Mouse (Mus musculus) embryonic fibroblast, embryonic 13.5 days (primary cell): ENCODE measurements around the gene Kcnj12. TPM values are rescaled to one million over a fixed set of nuclear protein-coding genes. Genes with fewer than 3 reads are reported as not detected.

Source experiments
- H3K27ac ChIP-seq: 2 replicates; pipeline ENCODE4 v1.5.1; 2012; ENCODE audit warnings: low read length, control low read depth, inconsistent platforms; ENCODE audit not compliant: insufficient read depth
- H3K4me1 ChIP-seq: 2 replicates; pipeline ENCODE4 v1.6.1; 2011; ENCODE audit warnings: low read length; ENCODE audit not compliant: control insufficient read depth, insufficient read depth
- H3K4me3 ChIP-seq: 2 replicates; pipeline ENCODE4 v1.5.1; 2011; ENCODE audit warnings: mild to moderate bottlenecking, control low read depth, low read length; ENCODE audit not compliant: insufficient read depth
- CTCF ChIP-seq: IDR thresholded peaks from 2 replicates; pipeline ENCODE4 v1.5.1; 2011; ENCODE audit warnings: mild to moderate bottlenecking, control low read depth, low read length, moderate library complexity, borderline replicate concordance; ENCODE audit not compliant: insufficient read depth
- POLR2A ChIP-seq: IDR thresholded peaks from 2 replicates; pipeline ENCODE4 v1.6.1; 2011; ENCODE audit warnings: low read depth, mild to moderate bottlenecking, control low read depth, low read length, moderate library complexity
- polyA plus RNA-seq: library from polyadenylated mRNA; stranded (reverse); fragments of >200 nt; gene quantifications from 2 replicates; pipeline ENCODE4 v1.2.4, GENCODE M21; 2011; ENCODE audit warnings: low read depth; ENCODE audit not compliant: missing spikeins, insufficient read length

Gene Kcnj12
- polyA plus RNA-seq, 1 experiment = not detected

DNA sequence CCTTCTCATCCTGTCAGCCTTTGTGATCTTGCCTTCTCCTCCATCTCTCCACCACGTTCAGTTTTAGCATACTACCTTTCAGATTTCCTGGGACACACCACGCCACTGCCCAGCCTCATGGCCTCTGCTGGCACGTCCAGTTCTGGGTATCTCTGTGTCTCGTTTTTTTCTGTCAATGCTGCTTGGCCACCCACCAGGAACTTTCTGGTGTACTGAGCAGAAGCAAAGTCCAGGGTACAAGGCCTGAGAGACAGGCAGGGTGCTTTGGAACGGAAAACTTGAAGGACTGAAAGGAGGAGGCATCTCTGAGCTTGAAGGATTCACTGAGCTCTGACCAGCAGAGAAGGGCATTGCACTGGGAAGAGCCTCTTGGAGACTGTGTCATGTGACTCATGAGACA lies 25.1 kb downstream of the Kcnj12 start:
- H3K4me1 ChIP-seq = no peaks in the 10 kb centered on the region
- TF ChIP-seq POLR2A (no peak), CTCF (no peak)
- no peak overlapping the region for H3K4me3 ChIP-seq
- H3K27ac ChIP-seq = no peak overlapping the region

DNA sequence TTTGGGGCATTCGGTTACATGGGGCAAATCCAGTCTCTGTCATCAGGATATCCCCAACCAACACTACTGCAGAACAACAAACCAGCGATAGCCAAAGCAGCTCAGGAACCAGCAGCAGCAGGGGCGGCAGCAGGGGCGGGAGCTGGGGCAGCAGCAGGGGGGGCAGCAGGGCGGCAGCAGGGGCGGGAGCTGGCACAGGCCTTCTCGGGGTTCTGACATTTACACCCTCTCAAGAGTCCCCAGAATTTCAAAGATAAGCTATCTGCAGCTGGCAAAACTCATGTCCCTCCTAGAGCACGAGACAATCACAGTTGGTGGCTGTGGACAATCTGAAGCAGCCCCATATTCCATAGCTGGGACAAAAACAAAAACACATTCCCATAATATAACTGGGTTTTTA lies 28.8 kb downstream of the Kcnj12 start:
- no peak overlapping the region for H3K27ac ChIP-seq
- no peak for TF ChIP-seq POLR2A
- no peak for TF ChIP-seq CTCF
- H3K4me3 ChIP-seq = no peak overlapping the region
- no peaks in the 10 kb centered on the region for H3K4me1 ChIP-seq

DNA sequence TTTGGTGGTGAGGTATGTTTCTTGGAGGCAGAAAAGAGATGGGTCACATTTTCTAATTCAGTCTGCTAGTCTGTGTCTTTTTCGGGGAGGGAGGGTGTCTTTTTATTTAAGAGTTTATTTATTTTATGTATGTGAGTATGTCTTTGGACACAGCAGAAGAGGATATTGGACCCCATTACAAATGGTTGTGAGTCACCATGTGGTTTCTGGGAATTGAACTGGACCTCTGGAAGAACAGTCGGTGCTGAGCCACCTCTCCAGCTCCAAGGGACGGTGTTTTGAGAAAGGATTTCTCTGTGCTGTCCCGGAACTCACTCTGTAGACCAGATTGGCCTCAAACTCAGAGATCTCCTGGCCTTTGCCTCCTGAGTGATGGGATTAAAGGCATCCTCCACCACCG lies 34.5 kb downstream of the Kcnj12 start:
- TF ChIP-seq CTCF = no peak
- no peak for TF ChIP-seq POLR2A
- H3K4me3 ChIP-seq = no peak overlapping the region
- H3K4me1 ChIP-seq = peaks cover 3% of the 10 kb centered on the region
- no peak overlapping the region for H3K27ac ChIP-seq

DNA sequence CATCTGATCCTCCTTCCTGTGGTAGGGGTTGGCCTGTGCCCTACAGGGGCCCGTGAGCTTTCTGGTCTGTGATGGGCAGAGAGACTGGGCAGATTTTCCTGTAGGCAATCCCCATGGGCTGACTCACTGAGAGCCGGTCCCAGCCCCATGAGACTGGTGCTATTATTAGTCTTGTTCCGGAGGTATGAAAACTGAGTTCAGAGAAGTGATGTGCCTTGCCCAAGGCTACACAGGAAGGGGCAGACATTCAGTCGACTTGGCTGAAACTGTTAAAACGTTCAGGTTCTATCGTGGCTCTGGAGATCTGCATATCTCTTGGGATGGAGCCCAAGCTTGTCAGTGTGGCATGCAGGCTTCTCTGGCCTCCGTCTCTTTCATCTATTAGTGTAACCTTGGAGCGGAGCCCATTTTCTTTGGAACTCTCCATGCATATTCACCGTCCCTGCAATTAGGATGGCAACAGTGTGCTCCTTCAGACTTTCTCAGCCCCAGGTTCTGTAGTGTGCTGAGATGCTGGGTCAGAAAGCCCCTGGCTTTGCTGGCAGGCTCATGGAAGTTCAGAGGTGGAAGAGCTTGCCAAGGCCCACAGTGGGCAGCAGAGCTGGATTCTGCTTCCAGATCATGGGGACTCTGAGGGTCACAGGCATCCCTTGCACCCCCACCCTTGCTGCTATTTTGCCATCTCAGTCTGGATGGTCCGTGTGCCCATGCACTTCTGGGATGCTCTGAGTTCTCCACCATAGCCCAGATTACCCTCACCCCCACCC lies 37.5 kb downstream of the Kcnj12 start:
- Histone ChIP-seq H3K27ac (no peak overlapping the region), H3K4me1 (peaks cover 3% of the 10 kb centered on the region), H3K4me3 (no peak overlapping the region)
- TF ChIP-seq POLR2A (no peak), CTCF (no peak)

DNA sequence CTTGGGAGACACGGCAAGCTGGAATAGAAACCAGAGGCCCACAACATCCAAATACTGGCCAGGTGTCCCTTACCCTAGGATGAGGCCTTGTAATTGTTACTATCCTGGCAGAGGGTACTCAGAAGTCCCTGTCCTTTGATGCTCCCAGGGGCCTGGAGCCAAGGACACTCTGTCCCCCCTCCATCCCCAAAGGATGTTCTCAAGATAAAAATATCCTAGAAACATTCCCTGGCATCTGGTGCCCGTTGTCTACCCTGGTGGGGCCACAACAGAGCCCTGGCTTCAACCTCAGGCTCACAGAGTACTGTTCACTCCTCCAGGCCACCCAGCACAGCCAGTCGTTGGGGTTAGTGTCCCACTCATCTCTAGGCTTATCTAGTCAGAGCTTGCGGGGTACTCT lies 38.3 kb downstream of the Kcnj12 start:
- H3K27ac ChIP-seq = no peak overlapping the region
- H3K4me1 ChIP-seq = peaks cover 3% of the 10 kb centered on the region
- no peak for TF ChIP-seq POLR2A
- no peak overlapping the region for H3K4me3 ChIP-seq

DNA sequence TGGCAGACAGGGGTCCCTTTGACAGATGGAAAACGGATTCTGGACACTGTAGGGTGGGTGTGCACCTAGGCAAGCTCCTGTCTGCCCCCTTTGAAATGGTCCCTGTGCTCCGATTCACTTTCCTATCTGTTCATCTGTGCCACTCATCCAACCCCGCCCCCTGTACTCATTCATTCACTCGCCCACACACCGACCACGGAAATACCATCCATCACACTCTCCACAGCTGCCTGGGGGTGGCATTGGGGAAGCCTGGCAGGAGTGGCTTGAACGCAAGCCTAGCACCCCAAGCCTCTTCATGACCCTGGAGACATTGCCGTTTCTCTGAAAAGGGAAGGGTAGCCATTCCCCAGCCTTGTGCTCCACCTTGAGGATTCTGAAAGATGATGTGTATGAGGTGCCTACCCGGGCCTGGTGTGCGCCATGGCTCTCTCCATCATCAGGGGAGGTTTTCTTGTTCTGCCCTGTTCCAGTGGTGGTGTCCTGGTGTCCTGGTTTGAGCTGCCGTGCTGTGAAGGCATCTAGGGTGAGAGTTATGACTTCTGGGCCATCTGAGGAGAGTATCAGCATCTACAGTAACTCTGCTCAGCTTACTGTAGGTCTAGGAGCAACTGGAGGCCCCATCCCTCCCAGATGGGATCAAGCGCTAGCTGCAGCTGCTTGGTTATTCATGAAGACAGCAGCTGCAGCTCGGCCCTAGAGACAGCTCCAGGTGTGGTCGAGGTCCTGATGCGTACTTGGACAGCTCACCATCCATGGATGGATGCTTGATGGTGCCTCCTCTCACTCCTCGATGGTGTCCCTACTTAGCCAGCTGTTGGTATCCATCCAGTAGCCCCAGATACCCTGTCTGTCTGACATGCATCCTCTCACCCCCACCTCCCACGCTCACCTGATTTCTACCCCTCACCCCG lies 40.4 kb downstream of the Kcnj12 start:
- H3K27ac ChIP-seq = no peak overlapping the region
- TF ChIP-seq POLR2A (no peak), CTCF (no peak)
- H3K4me1 ChIP-seq = peaks cover 3% of the 10 kb centered on the region
- H3K4me3 ChIP-seq = no peak overlapping the region

DNA sequence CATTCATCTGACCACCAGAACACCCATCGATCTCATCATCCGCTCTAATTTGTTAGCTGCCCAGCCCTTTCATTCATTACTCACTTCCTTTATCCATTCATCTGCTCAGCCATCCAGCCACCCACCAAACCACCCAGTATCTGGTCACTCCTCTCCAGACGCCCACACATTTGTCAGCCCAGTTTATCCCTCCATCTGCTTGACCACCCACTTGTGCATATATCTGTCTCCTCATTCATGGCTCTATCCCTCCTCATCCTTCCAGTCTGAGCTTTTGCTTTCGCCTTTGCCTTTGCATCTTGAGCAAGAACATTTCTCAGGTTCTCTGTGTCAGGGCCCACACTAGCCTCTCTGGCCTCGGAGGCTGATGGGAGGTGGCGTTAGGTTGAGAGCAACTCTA lies 41.1 kb downstream of the Kcnj12 start:
- Histone ChIP-seq H3K4me3 (no peak overlapping the region), H3K4me1 (peaks cover 3% of the 10 kb centered on the region), H3K27ac (no peak overlapping the region)
- TF ChIP-seq POLR2A (no peak), CTCF (no peak)

DNA sequence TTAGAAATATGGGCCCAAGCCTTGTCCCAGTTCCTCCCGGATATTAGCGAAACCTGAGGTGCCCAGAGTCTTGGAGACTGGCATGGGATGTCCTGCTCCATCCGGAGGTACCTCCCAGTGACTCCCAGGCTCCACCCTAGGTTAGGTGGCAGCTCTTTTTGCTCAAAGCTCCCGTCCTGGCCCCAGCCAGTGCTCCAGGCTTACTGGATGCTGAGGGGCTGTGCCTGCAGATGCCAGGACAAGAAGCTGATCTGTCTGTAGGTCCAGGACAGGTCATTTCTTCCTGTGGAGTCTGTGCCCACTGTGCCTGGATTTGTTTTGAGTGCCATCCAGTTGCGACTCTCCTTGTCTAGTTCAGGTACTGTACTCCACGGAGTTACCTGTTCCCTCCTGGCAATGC lies 43.3 kb downstream of the Kcnj12 start:
- Histone ChIP-seq H3K27ac (no peak overlapping the region), H3K4me1 (no peaks in the 10 kb centered on the region), H3K4me3 (no peak overlapping the region)
- no peak for TF ChIP-seq POLR2A
- no peak for TF ChIP-seq CTCF

DNA sequence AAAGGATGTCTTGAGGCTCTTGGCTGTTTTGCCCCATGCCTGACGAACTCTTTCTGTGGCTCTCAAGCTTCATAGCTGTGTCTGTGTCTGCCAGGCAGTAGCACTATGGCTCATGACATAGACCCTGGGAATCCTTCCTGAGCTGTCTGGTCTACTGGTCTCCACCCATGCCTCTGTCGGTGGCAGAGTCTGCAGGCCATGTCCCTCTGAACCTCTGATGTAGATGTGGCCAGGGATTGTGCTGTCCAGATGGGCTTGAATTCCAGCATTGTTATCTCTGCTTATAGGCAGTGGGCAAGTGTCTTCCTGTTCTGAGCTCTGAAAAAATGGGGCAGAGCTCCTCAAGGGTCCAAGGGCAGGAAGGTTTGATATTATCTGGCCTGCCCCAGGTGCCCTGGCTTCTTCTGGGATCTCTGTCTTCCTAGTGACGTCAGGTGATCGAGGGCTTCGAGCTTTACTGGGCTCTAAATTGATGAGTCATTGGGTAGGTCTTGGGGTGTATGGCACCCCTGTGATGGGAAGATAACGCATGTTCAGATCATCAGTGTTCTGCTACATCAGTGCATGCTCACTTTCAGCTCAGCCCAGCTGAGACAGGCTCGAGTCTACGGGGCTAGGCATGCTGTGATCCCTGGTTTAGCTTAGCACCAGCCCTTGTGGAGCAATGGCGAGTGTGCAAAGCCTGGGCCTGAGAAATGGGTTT lies 44.9 kb downstream of the Kcnj12 start:
- Histone ChIP-seq H3K4me3 (no peak overlapping the region), H3K27ac (no peak overlapping the region), H3K4me1 (no peaks in the 10 kb centered on the region)
- no peak for TF ChIP-seq CTCF
- no peak for TF ChIP-seq POLR2A
